Mouse (Mus musculus) ovary, postnatal 36 days (tissue): Measurements from ENCODE around the gene Cct4.

Experiments used
- DNase-seq: peaks from one replicate; pipeline ENCODE4 v3.0.0; 2022; ENCODE audit warnings: low spot score, mixed read lengths

Gene Cct4

GRCm38 (mm10) chr11:22990393-22991126 is at the start of gene Cct4:
Gene Cct4 (plus strand): TSS chr11:22990519.
- DNase-seq = peak; percentile 94

- no peak for DNase-seq
Observed at GRCm38 (mm10) chr11:22949101-22949500, 41.2 kb upstream of the Cct4 start.

DNA sequence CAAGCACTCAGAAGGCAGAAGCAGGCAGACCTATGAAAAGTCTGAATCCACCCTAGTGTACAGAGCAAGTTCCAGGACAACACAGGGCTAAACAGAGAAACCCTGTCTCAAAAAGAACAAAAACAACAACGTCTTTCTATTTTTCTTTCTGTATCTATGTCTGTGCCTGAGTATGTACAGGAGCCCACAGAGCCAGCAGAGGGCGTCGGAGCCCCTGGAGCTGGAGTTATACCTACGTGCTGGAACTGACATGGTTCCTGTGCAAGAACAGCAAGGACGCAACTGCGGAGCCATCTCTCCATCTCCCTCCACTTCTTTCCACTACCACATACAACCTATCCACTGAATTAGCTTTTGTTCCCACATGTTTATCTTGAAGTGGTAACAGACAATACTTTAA is 40.2 kb upstream of the Cct4 start:
- DNase-seq = no peak

DNA sequence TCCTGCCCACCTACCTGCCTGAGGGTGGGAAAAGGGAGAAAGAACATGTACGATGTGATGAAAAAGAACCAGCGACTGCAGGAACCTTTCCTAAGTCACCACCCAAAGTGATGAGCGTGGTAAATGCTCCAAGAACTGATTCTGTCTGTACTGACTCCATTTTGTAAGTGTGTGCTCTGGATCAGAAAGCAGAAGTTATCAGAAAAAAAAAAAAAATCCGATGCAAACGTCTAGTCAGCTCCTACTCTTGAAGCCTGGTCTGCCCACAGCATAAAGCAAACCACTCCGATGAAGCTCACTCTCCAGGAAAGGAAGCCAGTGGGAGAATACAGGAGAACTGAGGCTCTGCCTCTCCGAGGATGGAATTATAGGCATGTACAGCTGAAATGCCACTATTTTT is 37.7 kb upstream of the Cct4 start:
- DNase-seq = no peak

DNA sequence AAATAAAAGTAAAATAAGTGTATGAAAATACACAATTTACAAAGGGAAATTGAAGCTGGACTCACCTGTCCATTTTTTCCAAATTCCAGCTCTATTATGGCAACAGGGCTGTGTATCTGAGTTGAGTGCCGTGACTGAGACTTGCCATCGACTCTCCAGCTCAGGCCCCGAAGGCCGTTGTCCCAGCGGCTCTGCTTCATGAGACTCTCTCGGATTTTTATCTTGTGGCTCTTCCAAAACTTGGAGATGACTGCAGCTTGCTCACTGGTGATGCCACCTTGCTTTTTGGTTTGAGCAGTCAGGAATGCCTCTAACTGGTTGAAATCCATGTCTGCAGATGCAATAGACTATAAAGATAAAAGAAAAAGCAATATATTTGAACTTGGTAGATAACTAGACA is 34.0 kb upstream of the Cct4 start:
- DNase-seq = no peak

- DNase-seq = peak; percentile 75
Observed at GRCm38 (mm10) chr11:22956830-22957229, 33.5 kb upstream of the Cct4 start.

- no peak for DNase-seq
Observed at GRCm38 (mm10) chr11:22957791-22958374, 32.4 kb upstream of the Cct4 start.

DNA sequence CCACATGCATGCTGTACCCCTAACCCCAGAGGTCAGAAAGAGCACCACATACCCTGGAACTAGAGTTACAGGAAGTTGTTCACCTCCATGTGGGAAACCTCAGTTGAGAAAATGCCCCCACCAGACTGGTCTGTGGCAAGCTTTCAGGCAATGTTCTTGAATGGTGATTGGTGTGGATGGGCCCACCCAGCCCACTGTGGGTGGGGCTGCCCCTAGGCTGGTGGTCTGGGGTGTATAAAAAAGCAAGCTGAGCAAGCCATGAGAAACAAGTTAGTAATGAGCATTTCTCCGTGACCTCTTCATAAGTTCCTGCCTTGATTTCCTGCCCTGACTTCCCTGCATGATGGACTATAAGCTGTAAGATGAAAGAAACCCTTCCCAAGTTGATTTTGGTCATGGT is 28.2 kb upstream of the Cct4 start:
- no peak for DNase-seq

- DNase-seq = no peak
Observed at GRCm38 (mm10) chr11:22964401-22964800, 25.9 kb upstream of the Cct4 start.

- DNase-seq = no peak
Observed at GRCm38 (mm10) chr11:22965503-22965902, 24.8 kb upstream of the Cct4 start.

GRCm38 (mm10) chr11:22969486-22969885 is 20.8 kb upstream of the Cct4 start:
- no peak for DNase-seq

DNA sequence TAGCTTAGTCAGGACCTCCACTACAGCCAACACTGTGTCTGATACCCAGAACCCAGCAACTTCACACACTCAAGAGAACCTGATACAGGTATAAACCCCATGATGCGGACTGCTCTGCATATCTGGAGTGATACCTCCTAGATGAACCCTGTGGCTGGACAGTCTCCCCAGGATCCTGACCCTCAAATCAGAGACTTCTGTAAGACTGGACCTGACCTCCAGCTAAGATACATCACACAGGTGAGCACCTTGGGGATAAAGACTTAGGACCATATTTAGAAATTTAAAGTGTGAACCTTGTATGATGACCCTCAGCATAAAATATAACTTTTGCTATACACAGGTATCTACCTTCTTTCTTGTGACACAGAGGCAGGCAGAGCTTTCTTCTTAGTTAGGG is 19.8 kb upstream of the Cct4 start:
- no peak for DNase-seq

DNA sequence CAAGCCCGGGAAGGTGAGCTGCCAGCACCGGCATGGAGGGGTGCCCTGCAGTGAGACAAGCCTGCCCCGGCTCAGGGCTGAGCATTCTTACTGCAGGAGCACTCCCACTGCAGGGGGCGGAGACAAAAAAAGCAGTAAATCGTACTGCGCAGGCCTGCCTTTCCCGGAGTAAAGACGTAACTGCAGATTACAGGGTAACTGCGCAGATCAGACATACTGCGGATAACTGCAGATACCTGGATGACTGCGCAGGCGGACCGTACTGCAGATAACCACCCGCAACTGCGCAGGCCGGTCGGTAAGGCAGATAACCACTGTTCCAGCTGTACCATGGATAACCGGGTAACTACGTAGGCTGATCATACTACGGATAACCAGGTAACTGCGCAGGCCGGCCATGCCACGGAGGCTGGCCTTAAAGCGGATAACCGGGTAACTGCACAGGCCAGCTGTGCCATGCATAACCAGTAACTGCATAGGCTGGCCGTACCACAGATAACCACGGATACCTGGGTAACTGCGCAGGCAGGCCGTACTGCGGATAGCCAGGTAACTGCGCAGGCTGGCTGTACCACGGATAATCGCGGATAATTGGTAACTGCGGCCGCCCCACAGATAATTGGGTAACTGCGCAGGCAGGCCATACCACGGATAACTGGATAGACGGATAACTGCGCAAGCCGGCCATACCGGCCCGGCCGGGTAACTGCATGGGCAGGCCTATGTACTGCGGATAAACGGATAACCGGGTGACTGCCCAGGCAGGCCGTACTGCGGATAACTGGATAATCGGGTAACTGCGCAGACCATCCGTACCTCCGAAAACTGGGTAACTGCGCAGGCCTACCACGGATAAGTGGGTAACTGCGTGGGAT is 18.2 kb upstream of the Cct4 start, which contains the start of gene Zrsr1:
Gene Zrsr1 (plus strand): TSS at position 171 of the 875 bp plus-strand sequence.
- DNase-seq = peak; percentile 59

DNA sequence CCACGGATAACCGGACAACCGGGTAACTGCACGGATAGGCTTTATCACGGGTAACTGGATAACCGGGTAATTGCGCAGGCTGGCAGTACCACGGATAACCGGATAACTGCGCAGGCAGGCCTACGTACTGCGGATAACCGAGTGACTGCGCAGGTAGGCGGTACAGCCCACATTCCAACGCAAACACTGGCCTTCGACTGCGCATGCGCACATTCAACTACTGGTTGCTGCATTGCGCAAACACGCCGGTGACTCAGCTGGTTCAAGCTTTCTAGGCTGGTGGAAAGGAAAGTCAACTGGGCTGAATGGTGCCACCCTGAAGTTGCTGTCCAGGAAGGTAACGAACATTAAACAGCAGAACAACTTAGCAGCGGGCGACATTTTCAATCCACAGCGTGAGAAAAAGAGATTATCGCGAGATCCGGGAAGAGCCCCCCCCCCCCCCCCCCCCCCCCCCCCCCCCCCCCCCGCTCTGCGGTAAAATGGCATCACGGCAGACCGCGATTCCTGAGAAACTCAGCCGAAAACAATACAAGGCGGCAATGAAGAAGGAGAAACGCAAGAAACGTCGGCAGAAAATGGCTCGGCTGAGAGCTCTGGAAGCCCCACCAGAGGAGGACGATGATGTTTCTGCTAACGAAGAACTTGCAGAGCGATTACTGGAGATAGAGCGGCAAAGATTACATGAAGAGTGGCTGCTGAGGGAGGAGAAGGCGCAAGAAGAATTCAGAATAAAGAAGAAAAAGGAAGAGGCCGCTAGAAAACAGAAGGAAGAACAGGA is 17.4 kb upstream of the Cct4 start:
- peak; percentile 79 for DNase-seq

DNA sequence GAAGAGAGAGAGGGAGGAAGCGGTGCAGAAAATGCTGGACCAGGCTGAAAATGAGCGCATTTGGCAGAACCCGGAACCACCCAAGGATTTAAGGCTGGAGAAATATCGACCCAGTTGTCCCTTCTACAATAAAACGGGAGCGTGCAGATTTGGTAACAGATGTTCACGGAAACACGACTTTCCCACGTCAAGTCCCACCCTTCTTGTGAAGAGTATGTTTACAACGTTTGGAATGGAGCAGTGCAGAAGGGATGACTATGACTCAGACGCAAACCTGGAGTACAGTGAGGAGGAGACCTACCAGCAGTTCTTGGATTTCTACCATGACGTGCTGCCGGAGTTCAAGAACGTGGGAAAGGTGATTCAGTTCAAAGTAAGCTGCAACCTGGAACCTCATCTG is 16.7 kb upstream of the Cct4 start:
- no peak for DNase-seq

- DNase-seq = no peak
Observed at GRCm38 (mm10) chr11:22978215-22978614, 12.1 kb upstream of the Cct4 start.

- no peak for DNase-seq
Observed at GRCm38 (mm10) chr11:22978711-22979110, 11.6 kb upstream of the Cct4 start.

DNA sequence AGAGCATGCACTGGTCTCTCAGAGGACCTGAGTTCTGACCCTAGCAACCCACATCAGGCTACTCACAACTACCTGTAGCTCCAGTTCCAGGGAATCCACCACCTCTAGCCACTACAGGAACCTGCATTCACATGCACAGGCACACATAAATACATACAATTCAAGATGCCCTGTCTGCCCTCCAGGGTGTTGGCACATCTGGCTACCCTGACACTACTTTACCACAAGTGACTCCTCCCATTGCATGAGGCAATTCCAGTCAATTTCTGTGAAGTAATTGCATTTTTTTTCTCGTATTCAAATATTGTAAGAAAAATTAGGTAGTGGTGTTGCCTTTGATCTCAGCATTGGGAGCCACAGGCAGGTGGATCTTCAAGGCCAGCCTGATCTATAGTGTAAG is 11.1 kb upstream of the Cct4 start:
- DNase-seq = no peak

GRCm38 (mm10) chr11:22981041-22981440 is 9.3 kb upstream of the Cct4 start:
- DNase-seq = no peak

GRCm38 (mm10) chr11:22981543-22981950 is 8.8 kb upstream of the Cct4 start:
- no peak for DNase-seq

- DNase-seq = peak; percentile 96
Observed at GRCm38 (mm10) chr11:22981984-22982757, 8.1 kb upstream of the Cct4 start, which contains the start of the genes Gm28048 and Commd1. Gene Gm28048 (minus strand): TSS chr11:22982090. Gene Commd1 (minus strand): TSS chr11:22982382.
